Mouse (Mus musculus) CH12.LX (cell line): ENCODE measurements around the gene Clip1. TPM values are rescaled to one million over a fixed set of nuclear protein-coding genes. Genes with fewer than 3 reads are reported as not detected.

Experiments used
- DNase-seq: peaks from one replicate; pipeline ENCODE4 v3.0.0-alpha.2; 2013; ENCODE audit errors: extremely low read depth
- H3K27ac ChIP-seq: 2 replicates; pipeline ENCODE4 v1.5.1; 2012; ENCODE audit warnings: low read depth, mild to moderate bottlenecking, control low read depth, moderate library complexity; ENCODE audit not compliant: insufficient read depth
- H3K27me3 ChIP-seq: replicated peaks from 2 replicates; pipeline ENCODE3; 2012; ENCODE audit warnings: inconsistent platforms
- H3K36me3 ChIP-seq, 2 experiments: replicated peaks in 1 of 2; 2 replicates each; pipeline versions ENCODE3 to v1.6.1; 2012; ENCODE audit warnings: inconsistent platforms in 1 of 2, low read length in 1 of 2, mild to moderate bottlenecking in 1 of 2, mixed read lengths in 1 of 2, moderate library complexity in 1 of 2; ENCODE audit not compliant: control insufficient read depth in 1 of 2, insufficient read depth in 1 of 2
- H3K4me1 ChIP-seq, 2 experiments: 2 replicates each; pipeline ENCODE4 v1.6.1; 2012; ENCODE audit warnings: inconsistent platforms in 1 of 2, moderate library complexity in 1 of 2; ENCODE audit not compliant: insufficient read depth in 2 of 2, control insufficient read depth in 1 of 2
- H3K4me2 ChIP-seq: 2 replicates; pipeline ENCODE4 v1.6.1; 2012; ENCODE audit warnings: low read depth, mild to moderate bottlenecking, control low read depth; ENCODE audit not compliant: poor library complexity, insufficient read depth, severe bottlenecking
- H3K4me3 ChIP-seq, 3 experiments: fragments of 150-350 bp in 1 of 3; sonication (generic) in 1 of 3; replicated peaks in 1 of 3; 2 replicates each; pipeline versions ENCODE3 to v1.5.1; 2011 to 2012; ENCODE audit warnings: low read depth in 2 of 3, low read length in 2 of 3, mild to moderate bottlenecking in 2 of 3, moderate library complexity in 2 of 3, control low read depth in 1 of 3, improper control_type of control experiment in 1 of 3, inconsistent platforms in 1 of 3, mixed read lengths in 1 of 3; ENCODE audit not compliant: poor library complexity in 1 of 3
- H3K79me2 ChIP-seq: replicated peaks from 2 replicates; pipeline ENCODE4 v1.6.1; 2012; ENCODE audit warnings: mild to moderate bottlenecking, moderate library complexity; ENCODE audit not compliant: control insufficient read depth, poor library complexity, insufficient read depth, severe bottlenecking; ENCODE audit errors: extremely low read depth
- H3K9ac ChIP-seq: 2 replicates; pipeline ENCODE4 v1.6.1; 2012; ENCODE audit warnings: low read depth, mild to moderate bottlenecking, control low read depth, moderate library complexity; ENCODE audit not compliant: insufficient read depth
- H3K9me3 ChIP-seq: replicated peaks from 2 replicates; pipeline ENCODE3; 2012; ENCODE audit warnings: low read length, inconsistent platforms, mixed read lengths
- BHLHE40 ChIP-seq: IDR thresholded peaks from 2 replicates; pipeline ENCODE4 v1.6.1; 2011; ENCODE audit warnings: mild to moderate bottlenecking, low read depth, low read length, improper control_type of control experiment
- CHD1 ChIP-seq: IDR thresholded peaks from 2 replicates; pipeline ENCODE4 v1.6.1; 2012; ENCODE audit warnings: low read depth, low read length, improper control_type of control experiment, inconsistent platforms
- CHD2 ChIP-seq: IDR thresholded peaks from 2 replicates; pipeline ENCODE4 v1.6.1; 2011; ENCODE audit warnings: low read length, improper control_type of control experiment
- E2F4 ChIP-seq: IDR thresholded peaks from 2 replicates; pipeline ENCODE4 v1.6.1; 2011; ENCODE audit warnings: low read depth, low read length, improper control_type of control experiment; ENCODE audit not compliant: insufficient replicate concordance
- ELF1 ChIP-seq: IDR thresholded peaks from 2 replicates; pipeline ENCODE4 v1.6.1; 2014; ENCODE audit warnings: low read depth, mild to moderate bottlenecking, inconsistent platforms, low read length, improper control_type of control experiment
- EP300 ChIP-seq: IDR thresholded peaks from 2 replicates; pipeline ENCODE4 v1.6.1; 2011; ENCODE audit warnings: low read length, improper control_type of control experiment
- GABPA ChIP-seq: IDR thresholded peaks from 2 replicates; pipeline ENCODE4 v1.6.1; 2012; ENCODE audit warnings: low read depth, low read length, improper control_type of control experiment, inconsistent platforms; ENCODE audit not compliant: insufficient replicate concordance
- JUN ChIP-seq: IDR thresholded peaks from 2 replicates; pipeline ENCODE4 v1.6.1; 2011; ENCODE audit warnings: low read depth, mild to moderate bottlenecking, low read length, improper control_type of control experiment, moderate library complexity; ENCODE audit not compliant: insufficient read depth
- JUND ChIP-seq: conservative IDR thresholded peaks from 2 replicates; pipeline ENCODE4 v1.6.1; 2011; ENCODE audit warnings: low read depth, low read length, improper control_type of control experiment
- KAT2A ChIP-seq: IDR thresholded peaks from 2 replicates; pipeline ENCODE4 v1.6.1; 2012; ENCODE audit warnings: low read length, improper control_type of control experiment, inconsistent platforms; ENCODE audit not compliant: insufficient replicate concordance
- MAX ChIP-seq: IDR thresholded peaks from 2 replicates; pipeline ENCODE4 v1.6.1; 2011; ENCODE audit warnings: low read length, improper control_type of control experiment
- MEF2A ChIP-seq: IDR thresholded peaks from 2 replicates; pipeline ENCODE4 v1.6.1; 2014; ENCODE audit warnings: low read depth, mild to moderate bottlenecking, inconsistent platforms, low read length, improper control_type of control experiment, borderline replicate concordance
- NELFE ChIP-seq: IDR thresholded peaks from 2 replicates; pipeline ENCODE4 v1.6.1; 2011; ENCODE audit warnings: low read depth, low read length, improper control_type of control experiment
- PAX5 ChIP-seq: IDR thresholded peaks from 2 replicates; pipeline ENCODE4 v1.6.1; 2012; ENCODE audit warnings: low read length, inconsistent platforms, mixed read lengths
- POLR2A ChIP-seq: IDR thresholded peaks from 2 replicates; pipeline ENCODE4 v1.6.1; 2011; ENCODE audit warnings: low read depth, mild to moderate bottlenecking, improper control_type of control experiment, low read length
- SMC3 ChIP-seq: IDR thresholded peaks from 2 replicates; pipeline ENCODE4 v1.6.1; 2011; ENCODE audit warnings: low read depth, low read length, improper control_type of control experiment
- UBTF ChIP-seq: IDR thresholded peaks from 2 replicates; pipeline ENCODE4 v1.6.1; 2012; ENCODE audit warnings: low read depth, mild to moderate bottlenecking, inconsistent platforms, low read length, improper control_type of control experiment, moderate library complexity
- USF2 ChIP-seq: conservative IDR thresholded peaks from 2 replicates; pipeline ENCODE4 v1.6.1; 2011; ENCODE audit warnings: low read depth, low read length, improper control_type of control experiment
- ZC3H11A ChIP-seq: IDR thresholded peaks from 2 replicates; pipeline ENCODE4 v1.6.1; 2012; ENCODE audit warnings: low read depth, mild to moderate bottlenecking, inconsistent platforms, low read length, improper control_type of control experiment
- ZKSCAN1 ChIP-seq: IDR thresholded peaks from 2 replicates; pipeline ENCODE4 v1.6.1; 2012; ENCODE audit warnings: low read depth, inconsistent platforms, low read length, improper control_type of control experiment, borderline replicate concordance
- dilution Hi-C: fragments of 300-500 bp; cut with MboI; formaldehyde crosslinking; loops from 2 replicates; pipeline ENCODE4 v1.14.3; 2020; ENCODE audit warnings: low sequenced_read_pairs; ENCODE audit not compliant: extremely low pct_unique_long_range_greater_than_20kb, extremely low pct_ligation_motif_present
- in situ Hi-C: fragments of 300-500 bp; cut with MboI; formaldehyde crosslinking; loops from 3 replicates; pipeline ENCODE4 v1.14.3; 2019; ENCODE audit warnings: low sequenced_read_pairs, low pct_ligation_motif_present, low pct_unique_long_range_greater_than_20kb, mixed read lengths
- polyA plus RNA-seq: library from polyadenylated mRNA; unstranded; fragments of >175 nt; gene quantifications from 2 replicates; pipeline ENCODE4 v1.2.1, GENCODE M21; 2012; ENCODE audit warnings: low read depth; ENCODE audit not compliant: insufficient read length
- total RNA-seq, 2 experiments: library from RNA; depleted of rRNA; stranded (reverse); fragments of 300-350 nt in 1 of 2; fragments of >200 nt in 1 of 2; gene quantifications; 2 replicates each; pipeline ENCODE4 v1.2.3; 2012 to 2014

Clip1 gene
- total and polyA plus RNA-seq, 3 experiments, result 24.9 to 42.9 (median 28.1) TPM

- Histone ChIP-seq H3K27me3 (no peaks in the 10 kb centered on the region), H3K4me2 (no peak overlapping the region), H3K9me3 (no peaks in the 10 kb centered on the region), H3K9ac (no peak overlapping the region), H3K79me2 (no peaks in the 10 kb centered on the region), H3K36me3 (peaks cover 24 to 41% of the 10 kb centered on the region in 2 experiments), H3K4me3 (no peak overlapping the region), H3K4me1 (peaks cover 0 to 10% of the 10 kb centered on the region in 2 experiments; a peak in 2 of 4 replicates), H3K27ac (no peak overlapping the region)
- dilution Hi-C loops (no loop called here), in situ Hi-C loops (no loop called here)
- no peak for DNase-seq
- no peak for TF ChIP-seq JUN
- TF ChIP-seq PAX5, result no peak
- no peak for TF ChIP-seq EP300
- TF ChIP-seq ZKSCAN1, result no peak
- no peak for TF ChIP-seq SMC3
- TF ChIP-seq CHD2, result no peak
- no peak for TF ChIP-seq ELF1
- no peak for TF ChIP-seq JUND
- no peak for TF ChIP-seq GABPA
- no peak for TF ChIP-seq ZC3H11A
- TF ChIP-seq USF2, result no peak
- TF ChIP-seq UBTF, result no peak
- no peak for TF ChIP-seq KAT2A
- TF ChIP-seq MAX, result no peak
- no peak for TF ChIP-seq BHLHE40
- TF ChIP-seq E2F4, result no peak
- TF ChIP-seq POLR2A, result no peak
Observed at GRCm38 (mm10) chr5:123696244-123696643, 11.8 kb upstream of the Clip1 start.

DNA sequence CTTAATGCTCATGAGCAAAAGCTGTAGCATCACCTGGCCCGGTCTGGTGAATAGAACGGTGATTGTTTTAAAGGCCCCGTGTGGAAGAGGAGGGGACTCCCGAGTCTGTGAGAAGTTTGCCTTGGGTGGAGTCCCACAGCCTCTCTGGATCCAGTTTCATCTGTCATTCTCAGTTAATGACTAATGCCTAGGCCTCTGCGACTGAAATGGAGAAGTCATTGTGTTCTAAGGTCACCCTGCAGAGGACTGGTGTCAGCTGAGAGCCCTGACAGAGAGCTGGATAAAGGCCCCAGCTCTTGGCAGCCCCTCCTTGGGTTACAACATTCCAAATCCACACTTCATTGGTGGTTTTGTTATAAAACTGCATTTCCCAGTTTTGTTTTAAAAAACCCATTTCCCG is 10.1 kb upstream of the Clip1 start:
- H3K4me2 ChIP-seq, result no peak overlapping the region
- H3K27ac ChIP-seq, result no peak overlapping the region
- H3K79me2 ChIP-seq, result no peaks in the 10 kb centered on the region
- no peak overlapping the region for H3K9ac ChIP-seq
- no peaks in the 10 kb centered on the region for H3K27me3 ChIP-seq
- H3K9me3 ChIP-seq, result no peaks in the 10 kb centered on the region
- DNase-seq, result peak; percentile 28
- TF ChIP-seq NELFE (no peak), CHD1 (no peak), MEF2A (no peak), SMC3 (no peak)
- H3K36me3 ChIP-seq, result peaks cover 11 to 24% of the 10 kb centered on the region in 2 experiments
- in situ Hi-C loops, result no loop called here
- no peak overlapping the region for H3K4me3 ChIP-seq
- peaks cover 0 to 10% of the 10 kb centered on the region in 2 experiments; a peak in 2 of 4 replicates for H3K4me1 ChIP-seq
- dilution Hi-C loops, result no loop called here
